Mouse (Mus musculus) cerebellum, postnatal 4 days (tissue): Measurements from ENCODE around the gene Calr.

Experiments used
- DNase-seq, 2 experiments: peaks; one replicate each; pipeline ENCODE4 v3.0.0; 2022; ENCODE audit warnings: low spot score in 2 of 2, mixed read lengths in 1 of 2

Gene Calr

DNA sequence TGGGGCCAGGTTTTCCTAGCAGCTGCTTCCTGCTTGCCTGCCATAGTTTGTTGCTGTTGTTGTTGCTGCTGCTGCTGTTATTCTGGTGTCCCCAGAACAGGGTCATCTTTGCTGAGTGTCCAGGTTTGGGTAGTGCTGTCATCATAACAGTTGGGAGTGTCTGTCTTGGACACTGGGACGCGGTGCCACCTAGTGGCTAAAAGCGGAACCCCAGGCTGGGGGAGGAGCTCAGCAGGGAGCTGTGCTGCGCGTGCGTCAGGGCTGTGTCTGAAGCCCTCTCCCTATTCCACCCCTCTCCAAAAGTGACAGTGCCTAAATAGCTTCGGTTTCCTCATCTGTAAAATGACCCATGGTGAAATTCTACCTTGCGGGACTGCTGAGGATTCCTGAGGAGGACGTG is 31.2 kb downstream of the Calr start:
- peak; percentile 98 to 99 for DNase-seq

DNA sequence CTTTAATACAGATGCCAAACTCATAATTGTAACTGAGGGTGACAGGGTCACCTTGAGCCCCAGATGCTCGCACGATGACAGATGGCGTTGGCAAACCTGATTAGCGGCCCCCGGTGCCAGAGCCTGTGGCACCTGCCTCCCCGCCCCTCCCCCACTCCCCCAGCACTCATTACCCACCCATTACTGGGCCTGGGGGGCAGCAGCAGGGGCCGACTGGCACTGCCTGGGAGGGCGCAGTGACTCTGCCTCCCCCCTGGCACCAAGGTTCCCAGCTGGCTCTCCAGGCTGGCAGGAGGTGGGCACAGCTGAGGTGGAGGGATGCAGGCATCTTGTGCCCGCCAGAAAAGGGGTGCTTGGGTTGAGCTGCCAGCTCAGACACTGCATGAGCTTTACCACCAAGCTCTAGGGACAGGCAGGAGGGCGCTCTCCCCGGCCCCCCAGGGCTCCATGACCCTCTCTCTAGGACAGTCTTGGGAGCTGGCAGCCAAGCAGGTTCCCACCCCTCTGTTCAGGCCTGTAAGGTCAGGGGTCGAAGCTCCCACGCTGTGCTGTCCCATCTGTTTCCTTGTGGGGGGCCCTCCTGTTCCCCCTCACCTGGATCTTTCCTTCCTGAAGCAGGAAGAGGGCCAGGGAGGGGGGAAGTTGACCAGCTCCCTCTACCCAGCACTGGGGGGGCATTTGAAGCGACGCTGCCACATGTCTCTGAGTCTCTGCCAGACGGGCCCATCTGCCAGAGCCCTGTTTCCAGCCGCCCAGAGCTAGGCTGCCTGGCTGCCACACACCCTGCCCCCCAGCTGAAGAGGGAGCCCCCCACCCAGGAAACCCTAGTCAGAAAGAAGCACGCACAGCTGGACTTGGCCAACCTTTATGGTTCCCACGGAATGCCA is 31.9 kb downstream of the Calr start:
- peak; percentile 41 to 76 for DNase-seq

DNA sequence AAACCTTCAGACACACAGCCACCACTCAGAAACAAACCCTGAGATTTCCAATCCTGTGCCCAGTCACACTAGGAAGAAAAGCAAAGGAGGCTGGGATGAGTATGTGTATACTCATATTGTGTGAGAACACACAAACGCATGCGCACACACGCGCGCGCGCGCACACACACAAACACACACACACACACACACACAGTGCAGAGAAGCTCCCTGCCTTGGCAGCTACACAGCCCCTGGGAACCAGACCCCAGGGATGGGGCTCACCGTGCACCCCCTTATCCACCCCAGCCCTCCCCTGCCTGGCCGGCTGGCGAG is 32.5 kb downstream of the Calr start:
- DNase-seq, result no peak

DNA sequence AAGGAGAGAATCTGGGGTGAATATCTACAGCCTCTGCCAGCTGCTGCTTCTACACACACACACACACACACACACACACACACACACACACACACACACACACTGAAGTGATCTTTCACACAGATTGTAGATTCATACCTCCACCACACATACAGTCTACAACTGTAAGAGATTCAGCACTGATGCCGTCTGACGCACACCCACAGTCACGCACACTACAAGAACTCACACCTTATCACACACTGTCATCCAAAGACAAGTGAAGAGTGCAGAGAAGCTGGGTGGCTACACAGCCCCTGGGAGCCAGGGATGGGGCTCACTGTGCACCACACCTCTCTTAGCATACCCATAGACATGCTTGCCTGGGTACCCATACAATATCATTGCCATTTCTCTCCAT is 32.9 kb downstream of the Calr start:
- DNase-seq, result no peak

DNA sequence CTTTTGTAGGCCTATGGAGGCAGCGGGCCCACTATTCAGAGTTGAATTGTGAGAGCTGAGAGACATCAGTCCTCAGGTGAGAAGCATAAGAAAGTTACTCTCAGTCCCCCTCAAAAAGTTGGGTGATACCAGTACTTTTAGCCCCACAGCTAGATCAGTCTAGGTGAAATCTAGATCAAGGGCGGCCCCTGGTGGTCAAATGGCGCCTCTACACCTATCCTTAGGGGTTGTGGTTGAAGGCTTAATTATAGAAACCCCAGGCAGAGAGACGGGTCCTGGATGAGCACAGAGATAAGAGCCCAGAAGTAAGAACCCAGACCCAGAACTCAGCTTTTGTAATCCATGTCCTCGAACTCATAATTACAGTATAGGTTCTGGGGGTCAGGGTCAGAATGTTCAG is 33.7 kb downstream of the Calr start:
- DNase-seq, result peak; percentile 81 to 89

DNA sequence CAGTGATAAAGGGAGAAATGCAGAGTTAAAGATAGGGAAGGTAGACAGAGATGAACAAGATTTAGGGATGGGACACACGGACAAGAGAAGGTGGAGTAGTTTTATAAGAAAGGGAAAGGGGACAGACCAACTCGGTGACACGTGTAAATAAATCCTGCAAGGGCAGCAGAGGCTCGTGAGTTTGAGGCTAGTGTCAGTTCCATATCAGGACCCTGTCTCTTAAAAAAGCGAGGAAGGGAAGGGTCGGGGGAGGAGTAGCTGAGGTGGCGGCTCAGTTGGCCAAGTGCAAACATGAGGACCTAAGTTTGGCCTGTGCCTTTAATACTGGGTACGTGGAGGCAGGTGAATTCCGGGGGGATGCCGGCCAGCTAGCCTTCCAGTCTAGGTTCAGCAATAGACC is 35.4 kb downstream of the Calr start:
- no peak for DNase-seq

DNA sequence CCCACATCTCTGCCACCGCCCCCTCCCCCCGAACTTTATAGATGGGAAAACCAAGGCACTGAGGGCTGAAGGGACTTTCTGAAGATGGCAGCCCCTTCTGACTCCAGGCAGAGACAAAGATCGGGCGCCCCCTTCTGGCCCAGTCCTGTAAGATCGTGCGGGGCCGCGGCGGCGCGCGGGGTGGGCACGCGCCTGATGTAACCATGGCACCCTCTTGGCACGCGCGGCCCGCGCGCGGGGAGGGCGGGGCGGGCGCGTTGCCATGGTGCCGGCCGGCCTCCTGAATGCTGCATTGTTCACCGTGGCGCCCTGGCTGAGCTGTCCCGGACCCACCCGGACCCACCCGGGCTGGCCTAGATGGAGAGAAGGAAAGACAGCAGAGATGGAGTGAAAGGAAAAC is 35.8 kb downstream of the Calr start:
- DNase-seq, result peak; percentile 99 to 100

DNA sequence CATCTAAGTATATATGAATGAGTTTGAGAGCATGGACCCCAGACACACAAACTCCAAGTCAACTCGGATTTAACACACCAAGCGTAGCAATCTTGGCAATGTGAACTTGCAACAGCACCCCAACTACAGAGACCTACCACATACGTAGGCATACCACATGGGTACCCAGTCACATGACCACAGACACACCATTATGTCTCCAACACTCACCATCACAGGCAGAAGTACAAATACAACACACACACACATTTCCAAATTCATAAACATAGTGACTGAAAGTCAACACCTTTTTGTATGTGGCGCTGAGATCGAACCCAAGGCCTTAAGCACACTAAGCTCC is 36.8 kb downstream of the Calr start:
- no peak for DNase-seq

DNA sequence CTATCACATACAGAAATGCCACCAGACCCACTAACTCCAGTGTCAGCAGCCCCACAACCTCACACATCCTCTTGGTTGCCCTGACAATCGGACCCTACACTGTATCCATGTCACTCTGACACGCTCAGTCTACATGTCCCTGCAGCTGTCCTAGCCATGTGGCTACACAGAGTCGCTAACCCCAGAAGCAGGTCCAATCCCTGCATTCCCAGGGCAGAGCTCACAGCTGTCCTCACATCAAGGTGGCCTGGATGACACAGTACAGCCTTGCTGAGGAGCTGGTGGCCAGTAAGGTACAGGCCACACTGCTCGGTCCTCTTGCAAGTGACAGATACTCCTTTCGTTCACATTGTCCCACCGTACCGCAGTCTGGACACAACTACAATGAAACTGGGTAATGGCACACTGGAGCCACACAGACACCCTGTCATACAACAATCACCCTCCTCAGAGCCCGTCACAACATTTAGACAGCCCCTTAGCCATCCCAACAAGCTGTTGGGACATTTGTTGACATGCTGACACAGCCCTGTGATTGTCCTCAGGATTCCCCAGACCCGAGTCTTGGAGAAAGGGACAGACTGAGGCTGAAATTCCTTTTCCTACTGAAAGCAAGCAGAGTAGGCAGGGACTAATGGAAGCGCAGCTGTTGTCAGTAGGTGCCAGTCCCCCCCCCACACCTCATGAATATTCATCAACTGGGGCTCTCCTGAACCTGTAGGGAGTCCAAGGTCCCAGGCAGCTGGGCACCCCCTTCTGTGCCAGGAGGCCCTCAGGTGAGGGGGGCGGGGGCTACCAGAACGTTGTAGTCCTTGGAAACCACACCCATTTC is 37.4 kb downstream of the Calr start:
- no peak for DNase-seq

DNA sequence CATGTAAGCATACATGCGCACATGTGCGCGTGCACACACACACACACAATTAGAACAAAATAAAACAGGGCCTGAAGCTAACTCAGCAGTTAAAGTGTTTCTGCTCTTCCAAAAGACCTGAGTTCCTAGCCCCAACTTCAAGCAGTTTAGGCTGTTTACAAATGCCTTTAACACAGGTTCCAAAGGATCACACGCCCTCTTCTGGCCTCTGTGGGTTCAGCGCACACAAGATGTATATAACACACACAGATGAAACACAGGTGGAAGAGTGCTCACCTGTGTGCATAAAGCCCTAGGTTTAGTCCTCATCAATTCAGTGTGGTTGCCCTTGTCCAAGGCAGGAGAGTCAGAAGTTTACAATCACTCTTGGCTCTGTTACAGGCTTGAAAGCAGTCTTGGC is 40.7 kb downstream of the Calr start:
- DNase-seq, result no peak

DNA sequence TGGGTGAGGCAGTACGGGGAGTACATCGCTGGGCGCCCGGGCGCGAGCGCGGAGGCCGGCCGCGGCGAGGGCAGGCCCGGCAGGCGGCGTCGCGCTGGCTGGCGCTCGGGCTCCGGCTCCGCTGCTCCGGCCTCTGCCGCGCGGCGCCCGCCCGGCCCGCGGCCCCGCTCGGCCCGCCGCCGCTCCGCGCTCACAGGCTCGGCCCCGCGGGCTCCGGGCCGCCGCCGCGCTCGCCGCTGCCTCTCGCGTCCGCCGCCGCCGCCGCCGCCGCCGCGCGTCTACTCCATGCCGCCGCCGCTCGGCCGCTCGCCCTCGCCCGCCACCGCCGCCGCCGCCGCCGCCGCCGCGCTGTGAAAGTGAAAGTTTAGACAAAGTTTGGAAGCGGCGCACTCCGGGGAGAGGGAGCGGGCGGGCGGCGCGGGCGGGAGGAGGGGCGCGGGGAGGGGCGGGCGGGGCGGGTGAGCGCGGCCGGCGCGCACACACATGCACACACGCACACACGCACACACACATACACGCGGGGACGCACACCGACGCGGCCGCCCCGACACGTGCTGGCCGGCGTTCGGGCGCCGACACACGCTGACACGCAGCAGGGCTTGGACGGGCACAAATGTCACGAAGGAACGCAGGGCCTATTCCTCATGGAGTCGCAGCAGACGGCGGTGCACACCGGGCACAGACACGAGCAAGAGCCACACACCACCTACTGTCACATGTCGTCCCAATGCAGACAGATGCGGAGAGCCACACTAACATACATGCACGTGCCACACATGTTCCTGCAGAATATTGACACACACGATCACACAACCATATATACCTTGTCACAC is 46.5 kb downstream of the Calr start, which contains the start of gene Nfix:
Gene Nfix (minus strand): TSS at position 346 of the 833 bp plus-strand sequence.
- peak in 1 of 2 experiments; percentile 65 for DNase-seq

DNA sequence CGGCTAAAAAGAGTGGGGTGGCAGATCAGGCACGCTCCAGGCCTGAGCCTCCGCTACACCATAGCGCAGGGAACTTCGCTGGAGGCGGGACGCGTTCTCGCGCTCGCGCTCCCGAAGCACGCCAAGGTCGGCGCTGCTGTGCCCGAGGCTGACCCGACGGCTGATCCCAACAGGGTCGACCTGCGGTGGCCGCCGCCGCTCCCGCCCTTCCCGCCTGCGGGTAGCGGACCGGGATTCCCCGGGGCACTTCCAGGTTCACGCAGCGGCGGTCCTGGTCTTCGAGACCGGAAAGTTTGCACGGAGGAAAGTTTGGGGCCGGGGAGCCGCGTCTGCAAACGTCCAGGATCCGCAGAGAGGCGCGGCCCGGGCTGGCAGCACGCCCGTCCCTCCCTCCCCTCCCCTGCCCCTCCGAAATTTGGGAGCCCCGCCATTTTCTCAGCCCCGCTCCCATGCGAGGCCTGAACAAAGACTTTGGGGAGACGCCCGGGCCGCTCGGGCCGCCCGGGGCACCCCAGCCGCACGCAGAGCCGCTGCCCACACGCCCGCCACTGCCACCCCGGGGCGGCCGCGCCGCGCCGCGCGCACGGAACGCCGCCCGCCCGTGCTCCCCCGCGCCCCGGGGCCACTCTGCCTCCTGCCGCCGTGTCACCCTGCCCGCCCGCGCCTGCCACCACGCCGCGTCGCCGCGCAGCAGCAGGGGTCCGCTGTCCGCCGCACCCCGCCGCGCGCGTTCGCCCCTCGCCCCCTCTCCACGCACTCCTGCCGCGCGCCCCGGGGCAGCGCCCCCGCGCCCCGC is 47.4 kb downstream of the Calr start:
- peak in 1 of 2 experiments; percentile 74 for DNase-seq

DNA sequence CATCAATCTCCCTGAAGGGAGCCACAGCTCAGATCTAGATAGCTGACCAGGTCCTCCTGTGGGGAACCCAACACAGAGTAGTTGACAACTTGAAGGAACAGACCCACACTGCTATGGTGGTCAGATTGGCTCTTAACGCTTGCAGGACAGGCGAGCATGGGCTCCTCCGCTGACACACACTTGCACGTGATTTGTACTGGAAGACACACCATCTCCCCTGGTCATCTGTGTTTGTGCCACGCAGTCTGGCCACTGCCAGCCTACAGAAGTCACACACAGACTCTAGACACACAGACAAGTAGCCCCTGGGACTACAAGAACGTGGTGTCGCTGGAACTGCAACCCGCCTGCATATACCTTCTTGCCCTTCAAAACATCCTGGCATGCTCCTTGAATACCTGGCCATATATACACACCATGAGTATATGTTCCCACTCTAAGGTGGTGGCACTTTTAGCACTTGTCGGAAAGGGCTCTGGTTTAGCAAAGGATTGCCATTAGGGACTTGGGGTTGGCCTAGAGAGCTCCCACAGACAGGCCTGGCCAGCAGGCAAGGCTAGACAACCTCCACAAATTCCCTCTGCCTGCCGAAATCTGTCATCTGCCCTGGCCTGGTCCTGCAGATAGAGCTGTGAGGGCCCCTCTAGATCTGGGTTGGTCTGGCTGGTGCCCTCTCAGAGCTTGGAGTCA is 48.1 kb downstream of the Calr start:
- DNase-seq, result no peak

DNA sequence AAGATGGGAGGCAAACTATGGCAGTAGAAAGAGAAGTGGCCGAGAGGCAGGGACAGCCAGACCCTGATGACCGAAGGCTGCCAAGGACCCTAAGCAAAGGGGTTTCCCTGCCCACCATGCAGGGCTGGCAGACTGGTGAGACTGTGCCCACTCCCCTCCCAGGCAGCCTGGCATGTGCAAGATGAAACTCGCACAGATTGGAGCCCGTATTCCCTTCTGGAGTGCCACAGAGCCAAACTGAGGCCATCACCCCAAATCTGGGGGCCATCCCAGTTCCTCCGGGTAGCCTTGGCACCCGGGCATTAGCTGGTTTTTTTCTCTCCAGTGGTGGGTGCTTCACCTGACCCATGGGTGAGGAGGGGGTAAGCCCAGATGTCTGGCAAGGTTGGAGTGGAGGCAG is 48.8 kb downstream of the Calr start:
- DNase-seq, result peak in 1 of 2 experiments; percentile 65

DNA sequence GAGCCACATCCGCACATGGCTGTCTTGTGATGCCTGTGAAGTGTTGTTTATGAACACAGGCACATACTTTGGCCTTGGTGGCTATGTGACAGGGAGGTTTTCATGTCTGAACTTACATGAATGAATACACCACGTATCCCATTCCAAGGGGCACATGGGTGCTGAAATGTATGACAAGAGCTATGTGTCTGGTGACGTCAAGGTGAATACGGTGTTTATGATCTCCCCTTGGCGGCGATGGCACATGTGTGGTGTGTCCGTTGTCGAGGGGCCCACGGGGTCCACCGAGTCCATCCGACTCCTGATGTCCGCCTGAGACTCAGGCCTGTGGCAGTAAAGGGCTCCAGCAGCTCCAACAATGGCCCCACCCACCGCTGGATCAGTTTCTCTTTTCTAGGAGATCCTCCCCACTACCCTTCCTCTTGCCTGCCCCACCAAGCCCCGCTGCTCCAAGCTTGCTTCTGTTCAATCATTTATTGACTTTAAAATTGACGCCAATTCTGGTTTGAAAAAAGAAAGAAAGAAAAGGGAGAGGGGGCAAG is 49.4 kb downstream of the Calr start:
- no peak for DNase-seq

DNA sequence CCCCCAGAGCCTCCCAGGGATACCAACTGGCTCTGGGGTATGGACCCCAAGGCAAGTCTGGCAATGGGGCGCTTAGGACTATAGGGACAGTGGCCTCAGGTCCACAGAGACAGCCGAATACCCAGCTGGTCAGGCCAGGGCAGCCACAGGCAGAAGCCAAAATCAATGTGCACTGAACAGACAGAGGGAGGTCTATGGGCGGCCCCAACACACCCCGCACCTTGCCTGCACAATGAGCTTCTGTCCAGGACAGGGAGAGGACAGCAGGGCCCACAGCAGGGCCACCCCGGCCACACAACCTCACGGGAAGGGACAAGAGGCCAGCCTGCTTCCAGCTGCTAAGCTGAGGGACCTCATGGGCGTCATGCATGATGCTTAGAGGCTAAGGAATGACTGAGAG is 52.2 kb downstream of the Calr start:
- peak in 1 of 2 experiments; percentile 58 for DNase-seq

DNA sequence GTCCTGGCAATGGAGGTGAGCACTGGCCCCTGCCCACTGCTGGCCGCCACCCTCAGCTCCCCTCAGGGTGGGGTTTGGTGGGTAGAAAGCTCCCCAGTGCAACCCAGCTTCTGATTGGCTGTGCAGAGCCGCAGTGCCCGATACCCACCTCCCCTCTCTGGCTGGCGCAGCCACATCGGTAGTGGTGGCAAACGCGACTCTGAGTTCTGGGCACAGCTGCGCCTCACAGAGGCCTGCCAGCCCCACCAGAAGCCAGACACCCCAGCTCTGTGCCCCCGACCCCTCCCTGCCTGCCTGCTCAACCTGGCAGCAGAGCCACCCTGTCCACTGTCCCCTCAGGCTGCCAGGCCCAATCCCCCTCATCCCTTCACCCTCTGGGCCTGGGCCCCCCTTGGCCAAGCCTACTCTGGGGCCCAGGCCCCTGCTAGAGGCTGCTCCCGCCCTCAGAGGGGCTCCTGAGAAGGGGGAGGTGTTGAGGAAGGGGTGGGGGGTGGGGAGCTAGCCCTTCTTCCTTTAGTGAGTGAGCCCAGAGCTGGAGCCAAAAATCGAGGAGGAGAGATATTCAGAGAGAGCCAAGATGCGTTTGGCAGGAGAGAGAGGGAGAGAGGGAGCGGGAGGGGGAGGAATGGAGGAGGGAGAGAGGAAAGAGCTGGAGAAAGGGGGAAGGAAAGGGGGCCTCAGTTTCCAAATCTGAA is 52.8 kb downstream of the Calr start:
- DNase-seq, result peak; percentile 43 to 83

DNA sequence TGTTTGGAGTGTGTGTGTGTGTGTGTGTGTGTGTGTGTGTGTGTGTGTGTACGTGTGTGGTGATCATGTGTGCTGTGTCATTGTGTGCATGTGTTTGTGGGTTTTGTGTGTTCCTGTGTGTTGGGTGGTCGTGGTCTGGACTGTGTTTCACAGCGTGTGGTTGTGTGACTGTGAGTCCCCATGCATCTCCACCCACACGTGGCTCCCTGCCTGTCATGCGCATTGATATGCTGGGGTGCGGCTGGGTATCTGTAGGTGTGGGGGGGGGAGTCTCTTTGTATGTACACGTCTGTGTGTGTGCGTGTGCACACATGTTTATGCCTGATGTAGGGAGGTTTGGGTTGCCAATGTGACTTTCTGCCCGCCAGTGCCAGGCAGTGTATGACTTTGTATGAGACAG is 53.6 kb downstream of the Calr start:
- no peak for DNase-seq

DNA sequence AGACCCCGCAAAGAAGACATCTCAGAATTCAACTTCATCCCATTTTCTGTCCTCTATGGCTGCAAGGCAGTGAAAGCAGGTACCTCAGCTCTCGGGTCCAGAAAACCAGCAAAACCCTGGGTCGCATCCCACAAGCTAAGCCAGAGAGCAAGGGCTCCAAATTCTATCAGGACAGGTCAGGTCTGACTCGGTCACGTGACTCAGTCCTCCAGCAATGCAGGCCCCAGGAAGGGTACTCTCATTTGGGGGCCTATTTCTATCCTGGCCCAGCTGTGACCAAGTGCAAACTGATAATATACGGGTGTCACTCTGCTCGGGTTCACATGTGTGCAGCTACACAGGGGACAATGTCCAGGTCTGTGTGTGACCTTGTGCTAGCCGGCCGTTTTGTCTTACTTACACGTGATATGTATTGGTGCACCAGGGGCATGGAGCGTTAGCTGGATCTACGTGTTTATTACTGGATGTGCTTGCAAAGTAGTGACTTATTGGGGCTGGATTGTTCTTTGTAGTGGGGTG is 54.2 kb downstream of the Calr start:
- DNase-seq, result no peak
